Comparison of ENCODE assay signal across 19 mouse cellular contexts in genomic region chr11:80793386-80793785, GRCm38 (mm10). TPM values are rescaled to one million over a fixed set of nuclear protein-coding genes. Genes with fewer than 3 reads are reported as not detected.
"Had no signal": no experiment of that assay in that cellular context is flagged by ENCODE, and none has a peak within 500 bp of the region (broad histone marks: within the 10 kb centered on the region; RNA-seq: fewer than 3 reads in every experiment).

No protein-coding gene starts in this region.

- H3K4me3 ChIP-seq: lung, embryonic 15.5 days; megakaryocyte, embryonic 14.5 days; midbrain, embryonic 13.5 days; midbrain, embryonic 15.5 days; neural tube, embryonic 12.5 days had no signal

- ATAC-seq: lung, postnatal 0 days; midbrain, embryonic 13.5 days; midbrain, embryonic 15.5 days had no signal

- DNase-seq: lung, adult 2 months; lung, postnatal 14 days; lung, postnatal 36 days; right cerebral cortex, postnatal 14 days; right cerebral cortex, postnatal 4 days; spleen, adult 18-20 months; thymus, adult 18-20 months; thymus, postnatal 14 days; thymus, postnatal 36 days had no signal

- H3K27ac ChIP-seq: liver, embryonic 14.5 days; lung, embryonic 15.5 days; macrophage; midbrain, embryonic 13.5 days; midbrain, embryonic 15.5 days; neural tube, embryonic 12.5 days had no signal

- H3K4me1 ChIP-seq: midbrain, embryonic 13.5 days; midbrain, embryonic 15.5 days; neural tube, embryonic 12.5 days had no signal

RNA-seq across cellular contexts. Expression of gene Tmem98, which starts 16.6 kb away (rescaled TPM):
- total RNA-seq: monocyte, adult 5-6 weeks; neutrophil, adult 5-6 weeks had no signal
- polyA plus RNA-seq: macrophage had no signal
